Mouse (Mus musculus): Measurements from ENCODE around the gene Ost4. TPM values are rescaled to one million over a fixed set of nuclear protein-coding genes. Genes with fewer than 3 reads are reported as not detected.

Gene Ost4
- total and polyA plus RNA-seq, 2 experiments from 2014 or later: 179 to 224 TPM

GRCm38 (mm10) chr5:30915456-30915855, 7.9 kb upstream of the Ost4 start:
- no peak overlapping the region; the same call in 1 of the 2 replicates for H3K9ac ChIP-seq (replicated peaks; ENCODE audit: low read length)
- H3K4me3 ChIP-seq (ENCODE audit: low read length): no peak overlapping the region
- ATAC-seq: 0 out of 2 replicates have a peak, but pooled peaks have one; percentile 10
- no peak for DNase-seq (ENCODE audit: low spot score)
- no peaks in the 10 kb centered on the region for H3K36me3 ChIP-seq (ENCODE audit: insufficient read depth, low read length)
- H3K4me1 ChIP-seq (ENCODE audit: insufficient read depth, low read length): peaks cover 6% of the 10 kb centered on the region
- peak overlapping the region; percentile 23; the same call in 1 of the 2 replicates for H3K4me2 ChIP-seq (ENCODE audit: low read depth, low read length)
- TF ChIP-seq CTCF (IDR thresholded peaks at IDR 0.05; ENCODE audit: low read depth): no peak
- 68% methylated on average over 9 of the region's 9 CpGs for WGBS
- no peak overlapping the region for H3K27ac ChIP-seq
- H3K9me3 ChIP-seq (ENCODE audit: low read length): no peaks in the 10 kb centered on the region
- no peaks in the 10 kb centered on the region for H3K27me3 ChIP-seq (ENCODE audit: insufficient read depth, low read length)

- H3K36me3 ChIP-seq (ENCODE audit: insufficient read depth, low read length): no peaks in the 10 kb centered on the region
These were observed 7.3 kb upstream of the Ost4 start for GRCm38 (mm10) chr5:30914849-30915248.

GRCm38 (mm10) chr5:30914101-30914635, 6.6 kb upstream of the Ost4 start:
- peak overlapping the region; percentile 19 for H3K4me2 ChIP-seq (ENCODE audit: low read depth, low read length)
- no peak for TF ChIP-seq CTCF (IDR thresholded peaks at IDR 0.05; ENCODE audit: low read depth)
- peaks cover 3% of the 10 kb centered on the region for H3K4me1 ChIP-seq (ENCODE audit: insufficient read depth, low read length)
- no peak for ATAC-seq
- WGBS: 73% methylated on average over 7 of the region's 7 CpGs
- no peak overlapping the region for H3K27ac ChIP-seq
- no peaks in the 10 kb centered on the region for H3K9me3 ChIP-seq (ENCODE audit: low read length)
- H3K9ac ChIP-seq (replicated peaks; ENCODE audit: low read length): no peak overlapping the region
- no peak for DNase-seq (ENCODE audit: low spot score)
- H3K27me3 ChIP-seq (ENCODE audit: insufficient read depth, low read length): no peaks in the 10 kb centered on the region
- H3K36me3 ChIP-seq (ENCODE audit: insufficient read depth, low read length): no peaks in the 10 kb centered on the region
- H3K4me3 ChIP-seq (ENCODE audit: low read length): no peak overlapping the region

More at GRCm38 (mm10) chr5:30914849-30915248, 7.3 kb upstream of the Ost4 start:
- 85% methylated on average over 6 of the region's 6 CpGs for WGBS
- Histone ChIP-seq H3K27ac (no peak overlapping the region), H3K9me3 (ENCODE audit: low read length) (no peaks in the 10 kb centered on the region), H3K4me3 (ENCODE audit: low read length) (no peak overlapping the region), H3K27me3 (ENCODE audit: insufficient read depth, low read length) (no peaks in the 10 kb centered on the region), H3K4me2 (ENCODE audit: low read depth, low read length) (no peak overlapping the region; the same call in 1 of the 2 replicates), H3K4me1 (ENCODE audit: insufficient read depth, low read length) (peaks cover 3% of the 10 kb centered on the region), H3K9ac (replicated peaks; ENCODE audit: low read length) (no peak overlapping the region)
- ATAC-seq: no peak
- TF ChIP-seq CTCF (IDR thresholded peaks at IDR 0.05; ENCODE audit: low read depth): no peak
- DNase-seq (ENCODE audit: low spot score): no peak

- H3K9ac ChIP-seq (replicated peaks; ENCODE audit: low read length): no peak within 1 kb of the TSS
These were observed 5.7 kb upstream of the Ost4 start, which contains the start of gene Emilin1 for GRCm38 (mm10) chr5:30913060-30913841. TSS of gene Emilin1 (plus strand) at chr5:30913402.

GRCm38 (mm10) chr5:30912156-30912555, 4.6 kb upstream of the Ost4 start:
- TF ChIP-seq CTCF (IDR thresholded peaks at IDR 0.05; ENCODE audit: low read depth): no peak
- H3K4me3 ChIP-seq (ENCODE audit: low read length): no peak overlapping the region
- WGBS: 54% methylated on average over 5 of the region's 5 CpGs
- peak overlapping the region; percentile 27; the same call in 1 of the 2 replicates for H3K27ac ChIP-seq
- ATAC-seq (no peak), DNase-seq (ENCODE audit: low spot score) (peak; percentile 23)
- no peaks in the 10 kb centered on the region for H3K27me3 ChIP-seq (ENCODE audit: insufficient read depth, low read length)
- H3K4me1 ChIP-seq (ENCODE audit: insufficient read depth, low read length): peaks cover 3% of the 10 kb centered on the region
- H3K9ac ChIP-seq (replicated peaks; ENCODE audit: low read length): no peak overlapping the region
- H3K4me2 ChIP-seq (ENCODE audit: low read depth, low read length): no peak overlapping the region
- no peaks in the 10 kb centered on the region for H3K36me3 ChIP-seq (ENCODE audit: insufficient read depth, low read length)
- no peaks in the 10 kb centered on the region for H3K9me3 ChIP-seq (ENCODE audit: low read length)

More at GRCm38 (mm10) chr5:30913060-30913841, 5.7 kb upstream of the Ost4 start, which contains the start of gene Emilin1:
- TF ChIP-seq CTCF (IDR thresholded peaks at IDR 0.05; ENCODE audit: low read depth): no peak
- Histone ChIP-seq H3K4me3 (ENCODE audit: low read length) (no peak within 1 kb of the TSS), H3K4me2 (ENCODE audit: low read depth, low read length) (peak within 1 kb of the TSS; percentile 19), H3K27me3 (ENCODE audit: insufficient read depth, low read length) (no peaks in the 10 kb centered on the region), H3K4me1 (ENCODE audit: insufficient read depth, low read length) (peaks cover 3% of the 10 kb centered on the region), H3K27ac (peak within 1 kb of the TSS; percentile 27), H3K36me3 (ENCODE audit: insufficient read depth, low read length) (no peaks in the 10 kb centered on the region), H3K9me3 (ENCODE audit: low read length) (no peaks in the 10 kb centered on the region)
- ATAC-seq (peak; percentile 22), DNase-seq (ENCODE audit: low spot score) (peak; percentile 62)
- WGBS: 29% methylated on average over 13 of the region's 13 CpGs

- no peak overlapping the region for H3K9ac ChIP-seq (replicated peaks; ENCODE audit: low read length)
- ATAC-seq: no peak
- no peaks in the 10 kb centered on the region for H3K9me3 ChIP-seq (ENCODE audit: low read length)
- no peak for TF ChIP-seq CTCF (IDR thresholded peaks at IDR 0.05; ENCODE audit: low read depth)
- no peak overlapping the region for H3K27ac ChIP-seq
- no peaks in the 10 kb centered on the region for H3K36me3 ChIP-seq (ENCODE audit: insufficient read depth, low read length)
- no peaks in the 10 kb centered on the region for H3K27me3 ChIP-seq (ENCODE audit: insufficient read depth, low read length)
- no peak for DNase-seq (ENCODE audit: low spot score)
- H3K4me1 ChIP-seq (ENCODE audit: insufficient read depth, low read length): peaks cover 5% of the 10 kb centered on the region
- no peak overlapping the region for H3K4me2 ChIP-seq (ENCODE audit: low read depth, low read length)
- H3K4me3 ChIP-seq (ENCODE audit: low read length): no peak overlapping the region
These were observed 2.9 kb upstream of the Ost4 start for GRCm38 (mm10) chr5:30910481-30910880.
